Mouse (Mus musculus): ENCODE data around the gene Rac1. TPM values are rescaled to one million over a fixed set of nuclear protein-coding genes. Genes with fewer than 3 reads are reported as not detected.

Rac1 gene
- polyA plus RNA-seq, 1 experiment: 503 TPM

DNA sequence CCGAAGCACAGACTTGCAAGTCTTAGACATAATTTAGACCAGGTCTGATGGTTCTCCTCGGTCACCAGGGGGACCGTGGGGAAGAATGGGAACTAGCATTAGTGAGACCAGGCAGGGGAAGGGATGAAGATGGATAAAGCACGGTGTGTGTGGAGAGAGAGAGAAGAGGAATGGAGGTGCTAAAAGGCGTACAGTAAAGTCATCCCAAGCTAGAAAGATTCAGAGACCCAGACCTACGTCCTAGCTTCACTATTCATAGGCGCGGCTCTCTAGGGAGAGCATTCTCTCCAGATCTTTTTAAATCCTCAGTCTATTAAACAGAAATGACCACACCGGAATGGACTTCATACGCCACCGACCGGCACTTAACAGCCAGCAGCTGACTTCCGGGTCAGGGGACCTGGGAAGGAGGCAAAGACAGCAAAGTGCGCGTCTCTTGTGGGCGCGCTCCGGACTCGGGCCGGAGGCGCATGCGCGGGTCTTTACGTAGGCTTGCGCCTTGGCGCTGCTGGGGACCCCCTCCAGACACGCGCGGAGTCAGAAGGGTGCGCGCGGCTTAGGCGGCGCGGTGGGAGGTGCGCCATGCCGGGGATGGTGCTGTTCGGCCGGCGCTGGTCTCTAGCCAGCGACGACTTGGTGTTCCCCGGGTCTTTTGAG, 63.6 kb downstream of the Rac1 start, which contains the start of gene Daglb:
Gene Daglb (plus strand): TSS at position 485 of the 657 bp plus-strand sequence.
- peak; percentile 79 to 93 for DNase-seq (ENCODE audit: extremely low spot score in 1 of 2, low spot score in 1 of 2)

DNA sequence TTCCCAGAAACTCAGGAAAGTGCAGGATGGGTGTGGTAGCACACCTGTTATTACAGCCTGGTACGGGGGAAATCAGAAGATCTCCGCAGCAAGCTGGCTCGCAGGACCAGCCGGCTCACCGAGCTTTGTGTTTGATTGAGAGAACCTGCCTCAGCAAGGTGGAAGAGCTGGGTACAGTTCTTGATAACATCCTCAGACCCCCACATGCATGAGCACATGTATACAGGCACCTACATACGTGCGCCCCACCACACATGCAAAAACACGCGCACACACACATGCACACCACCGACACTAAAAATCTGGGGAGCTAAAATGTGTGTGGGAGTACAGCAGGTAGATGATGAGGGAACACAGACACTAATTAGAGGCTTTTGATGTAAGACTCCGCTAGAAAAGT, 64.2 kb downstream of the Rac1 start:
- DNase-seq (ENCODE audit: extremely low spot score in 1 of 2, low spot score in 1 of 2): no peak

Other genes starting within 250 kb of the Rac1 start
- gene Zfp853, start 234.4 kb downstream of the Rac1 start, polyA plus RNA-seq (2012; rRNA removed): 8.8 TPM in 2 replicates
- gene E130309D02Rik, start 212.7 kb downstream of the Rac1 start, polyA plus RNA-seq (2012; rRNA removed): 16.9 and 17.0 TPM in 2 replicates
- gene Zdhhc4, start 198.8 kb downstream of the Rac1 start, polyA plus RNA-seq (2012; rRNA removed): 68.2 and 75.4 TPM in 2 replicates
- 6.2 and 7.5 TPM in 2 replicates for gene Grid2ip, start 170.7 kb downstream of the Rac1 start, polyA plus RNA-seq (2012; rRNA removed)
- gene Kdelr2, start 124.2 kb downstream of the Rac1 start, polyA plus RNA-seq (2012; rRNA removed): 28.1 and 30.1 TPM in 2 replicates
- gene Daglb, start 63.5 kb downstream of the Rac1 start, polyA plus RNA-seq (2012; rRNA removed): 24.8 and 25.0 TPM in 2 replicates
- 28.5 and 29.1 TPM in 2 replicates for gene Cyth3, start 94.4 kb upstream of the Rac1 start, polyA plus RNA-seq (2012; rRNA removed)
- gene Usp42, start 204.2 kb upstream of the Rac1 start, polyA plus RNA-seq (2012; rRNA removed): 12.0 and 12.7 TPM in 2 replicates

Measured in frontal cortex, adult 2 months (tissue).